Mouse (Mus musculus): Measurements from ENCODE around the gene Gpr107.

DNA sequence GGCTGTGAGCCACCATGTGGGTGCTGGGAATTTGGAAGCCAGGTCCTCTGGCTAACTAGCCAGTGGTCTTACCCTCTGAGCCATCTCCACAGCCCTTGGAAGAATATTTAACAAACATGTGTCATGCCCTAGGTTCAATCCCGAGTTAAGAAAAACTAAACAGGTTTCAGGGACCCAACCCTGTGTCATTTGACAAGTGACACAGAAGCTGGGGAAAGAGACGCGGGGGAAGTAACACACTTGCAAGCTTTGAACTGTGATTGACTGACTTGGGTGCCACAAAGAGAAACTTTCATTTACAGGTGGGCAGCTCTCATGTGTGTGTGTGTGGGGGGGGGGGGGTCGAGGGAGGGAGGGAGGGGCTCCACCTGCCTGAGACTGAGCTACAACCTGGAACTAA lies 18.1 kb upstream of the Gpr107 start:
- TF ChIP-seq CTCF (IDR thresholded peaks at IDR 0.05; ENCODE audit: control insufficient read depth, insufficient read depth, insufficient read length) (no peak), MAX (IDR thresholded peaks at IDR 0.05) (no peak), CEBPB (IDR thresholded peaks at IDR 0.05; ENCODE audit: low read depth) (no peak), MYOG (IDR thresholded peaks at IDR 0.05; ENCODE audit: control insufficient read depth, extremely low read depth, insufficient read length) (no peak), MYOD1 (IDR thresholded peaks at IDR 0.05; ENCODE audit: control insufficient read depth, insufficient read length, low read depth) (no peak), USF1 (IDR thresholded peaks at IDR 0.05; ENCODE audit: low read depth) (no peak), FOSL1 (IDR thresholded peaks at IDR 0.05; ENCODE audit: insufficient read depth, low read length, poor library complexity, severe bottlenecking) (no peak)

All from C2C12 (cell line).